Mouse (Mus musculus): ENCODE data around the gene Lrch1. TPM values are rescaled to one million over a fixed set of nuclear protein-coding genes. Genes with fewer than 3 reads are reported as not detected.
A peak's percentile ranks its signal among the peaks of the same experiment; 100 is the strongest.

Gene Lrch1
- total RNA-seq, 1 experiment: 3.3 TPM

- Histone ChIP-seq H3K9ac (ENCODE audit: insufficient read depth, low read depth, low read length, poor library complexity, severe bottlenecking) (peak within 1 kb of the TSS; percentile 60), H3K4me1 (ENCODE audit: control insufficient read depth in 2 of 2, insufficient read depth in 2 of 2, low read length in 2 of 2, poor library complexity in 1 of 2) (no peaks in the 10 kb centered on the region), H3K9me3 (ENCODE audit: control insufficient read depth, insufficient read depth, low read depth, low read length) (no peaks in the 10 kb centered on the region), H3K27ac (ENCODE audit: insufficient read depth, low read depth, low read length, poor library complexity, severe bottlenecking) (no peak within 1 kb of the TSS), H3K4me3 (ENCODE audit: insufficient read depth in 1 of 2, low read depth in 1 of 2, low read length in 2 of 2, poor library complexity in 1 of 2, severe bottlenecking in 1 of 2) (peak within 1 kb of the TSS; percentile 83 to 96), H3K36me3 (ENCODE audit: control insufficient read depth, insufficient read depth, low read length, poor library complexity, severe bottlenecking) (no peaks in the 10 kb centered on the region)
- TF ChIP-seq ZC3H11A (IDR thresholded peaks at IDR 0.05; ENCODE audit: borderline replicate concordance, low read depth, low read length) (no peak), CHD2 (IDR thresholded peaks at IDR 0.05; ENCODE audit: low read depth, low read length) (peak; percentile 8; the same call in 1 of the 2 replicates)
- peak; percentile 96 for DNase-seq (ENCODE audit: low read depth, low spot score)
- in situ Hi-C loops (cut with MboI; ENCODE audit: low sequenced_read_pairs in 2 of 2, unreplicated experiment in 2 of 2): no loop called here
Measured at GRCm38 (mm10) chr14:74732079-74732783, 215.4 kb downstream of the Lrch1 start, which contains the start of gene Esd. Gene Esd (plus strand): TSS chr14:74732297.

DNA sequence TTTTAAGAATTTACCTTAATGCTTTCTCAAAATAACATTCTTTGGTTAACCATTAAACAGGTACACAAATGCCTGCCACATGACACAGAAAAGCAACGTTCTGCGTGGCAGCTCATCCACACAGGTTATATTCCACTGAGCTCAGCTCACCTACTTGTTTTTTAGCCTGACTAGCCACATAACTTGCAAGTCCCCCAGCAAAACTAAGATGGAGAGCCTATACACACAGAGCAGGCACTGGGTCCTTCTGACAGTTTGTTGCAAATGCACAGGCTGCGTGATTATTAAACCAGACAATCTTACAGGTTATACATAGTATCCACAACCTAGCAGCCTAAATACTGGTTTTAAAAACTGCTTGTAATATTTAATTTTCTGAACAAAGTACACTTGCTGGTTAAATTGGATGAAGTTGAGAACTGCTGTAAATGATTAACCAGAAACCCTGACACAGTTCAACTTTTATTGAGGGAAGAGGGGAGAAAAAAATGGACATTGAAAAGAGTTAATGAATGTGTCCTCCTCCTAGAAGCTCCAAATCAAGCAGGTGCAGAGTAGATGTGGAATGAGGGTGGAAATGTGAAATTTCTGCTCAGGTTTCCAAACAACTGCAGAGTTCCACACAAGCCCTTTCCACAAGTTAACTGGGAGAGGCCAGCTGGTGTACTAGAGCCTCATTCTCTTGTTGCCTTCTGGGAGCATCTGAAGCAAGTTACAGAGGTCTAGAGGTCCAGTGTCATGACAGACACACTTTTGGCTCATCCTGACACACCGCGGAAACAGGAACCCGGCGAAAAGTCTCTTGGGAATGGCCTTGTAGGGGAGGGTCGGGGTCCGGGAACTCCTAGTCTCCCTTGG, 216.2 kb downstream of the Lrch1 start:
- H3K27ac ChIP-seq (ENCODE audit: insufficient read depth, low read depth, low read length, poor library complexity, severe bottlenecking): no peak overlapping the region
- H3K9me3 ChIP-seq (ENCODE audit: control insufficient read depth, insufficient read depth, low read depth, low read length): no peaks in the 10 kb centered on the region
- TF ChIP-seq MAFK (IDR thresholded peaks at IDR 0.05; ENCODE audit: insufficient read depth, low read depth, low read length) (no peak), HCFC1 (IDR thresholded peaks at IDR 0.05; ENCODE audit: borderline replicate concordance, insufficient read depth, low read length) (no peak), CHD2 (IDR thresholded peaks at IDR 0.05; ENCODE audit: low read depth, low read length) (no peak), ZC3H11A (IDR thresholded peaks at IDR 0.05; ENCODE audit: borderline replicate concordance, low read depth, low read length) (no peak), ZNF384 (IDR thresholded peaks at IDR 0.05; ENCODE audit: low read depth, low read length) (no peak)
- H3K36me3 ChIP-seq (ENCODE audit: control insufficient read depth, insufficient read depth, low read length, poor library complexity, severe bottlenecking): no peaks in the 10 kb centered on the region
- DNase-seq (ENCODE audit: low read depth, low spot score): no peak
- H3K4me1 ChIP-seq (ENCODE audit: control insufficient read depth in 2 of 2, insufficient read depth in 2 of 2, low read length in 2 of 2, poor library complexity in 1 of 2): no peaks in the 10 kb centered on the region
- in situ Hi-C loops (cut with MboI; ENCODE audit: low sequenced_read_pairs in 2 of 2, unreplicated experiment in 2 of 2): no loop called here
- peak overlapping the region; percentile 57; the same call in 1 of the 2 replicates for H3K9ac ChIP-seq (ENCODE audit: insufficient read depth, low read depth, low read length, poor library complexity, severe bottlenecking)
- peak overlapping the region; percentile 1 to 96; a peak in 3 of 4 replicates for H3K4me3 ChIP-seq (ENCODE audit: insufficient read depth in 1 of 2, low read depth in 1 of 2, low read length in 2 of 2, poor library complexity in 1 of 2, severe bottlenecking in 1 of 2)

GRCm38 (mm10) chr14:74723541-74723940, 224.1 kb downstream of the Lrch1 start:
- H3K9me3 ChIP-seq (ENCODE audit: control insufficient read depth, insufficient read depth, low read depth, low read length): no peaks in the 10 kb centered on the region
- no peak overlapping the region for H3K9ac ChIP-seq (ENCODE audit: insufficient read depth, low read depth, low read length, poor library complexity, severe bottlenecking)
- in situ Hi-C loops (cut with MboI; ENCODE audit: low sequenced_read_pairs in 2 of 2, unreplicated experiment in 2 of 2): no loop called here
- DNase-seq (ENCODE audit: low read depth, low spot score): no peak
- H3K4me3 ChIP-seq (ENCODE audit: insufficient read depth in 1 of 2, low read depth in 1 of 2, low read length in 2 of 2, poor library complexity in 1 of 2, severe bottlenecking in 1 of 2): no peak overlapping the region
- no peaks in the 10 kb centered on the region for H3K36me3 ChIP-seq (ENCODE audit: control insufficient read depth, insufficient read depth, low read length, poor library complexity, severe bottlenecking)
- TF ChIP-seq MAFK (IDR thresholded peaks at IDR 0.05; ENCODE audit: insufficient read depth, low read depth, low read length): no peak
- H3K27ac ChIP-seq (ENCODE audit: insufficient read depth, low read depth, low read length, poor library complexity, severe bottlenecking): no peak overlapping the region
- no peaks in the 10 kb centered on the region for H3K4me1 ChIP-seq (ENCODE audit: control insufficient read depth in 2 of 2, insufficient read depth in 2 of 2, low read length in 2 of 2, poor library complexity in 1 of 2)

DNA sequence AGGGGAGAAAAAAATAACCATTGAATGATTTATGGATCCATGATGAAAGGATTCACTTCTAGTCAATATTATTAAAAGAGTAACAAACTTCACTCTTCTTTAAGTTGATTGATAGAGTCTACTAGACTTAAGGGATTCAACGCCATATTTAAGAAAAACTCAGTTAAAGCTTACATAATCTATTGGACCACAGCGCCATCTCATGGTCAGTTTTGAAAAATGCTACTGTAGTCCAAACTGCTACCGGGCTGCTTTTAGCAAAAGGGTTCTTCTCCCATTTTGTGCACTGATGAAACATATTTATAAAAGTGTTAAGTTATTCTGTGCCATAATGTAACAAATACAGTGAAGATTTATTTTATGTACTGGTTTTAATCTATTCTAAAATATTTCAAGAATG, 238.6 kb downstream of the Lrch1 start:
- in situ Hi-C loops (cut with MboI; ENCODE audit: low sequenced_read_pairs in 2 of 2, unreplicated experiment in 2 of 2): no loop called here
- Histone ChIP-seq H3K36me3 (ENCODE audit: control insufficient read depth, insufficient read depth, low read length, poor library complexity, severe bottlenecking) (no peaks in the 10 kb centered on the region), H3K9me3 (ENCODE audit: control insufficient read depth, insufficient read depth, low read depth, low read length) (no peaks in the 10 kb centered on the region), H3K4me1 (ENCODE audit: control insufficient read depth in 2 of 2, insufficient read depth in 2 of 2, low read length in 2 of 2, poor library complexity in 1 of 2) (no peaks in the 10 kb centered on the region), H3K4me3 (ENCODE audit: insufficient read depth in 1 of 2, low read depth in 1 of 2, low read length in 2 of 2, poor library complexity in 1 of 2, severe bottlenecking in 1 of 2) (no peak overlapping the region), H3K9ac (ENCODE audit: insufficient read depth, low read depth, low read length, poor library complexity, severe bottlenecking) (no peak overlapping the region), H3K27ac (ENCODE audit: insufficient read depth, low read depth, low read length, poor library complexity, severe bottlenecking) (no peak overlapping the region)
- TF ChIP-seq ZNF384 (IDR thresholded peaks at IDR 0.05; ENCODE audit: low read depth, low read length) (no peak), CHD2 (IDR thresholded peaks at IDR 0.05; ENCODE audit: low read depth, low read length) (no peak), ZC3H11A (IDR thresholded peaks at IDR 0.05; ENCODE audit: borderline replicate concordance, low read depth, low read length) (0 out of 2 replicates have a peak, but pooled peaks have one; percentile 24), MAFK (IDR thresholded peaks at IDR 0.05; ENCODE audit: insufficient read depth, low read depth, low read length) (no peak), HCFC1 (IDR thresholded peaks at IDR 0.05; ENCODE audit: borderline replicate concordance, insufficient read depth, low read length) (no peak)
- peak; percentile 44 for DNase-seq (ENCODE audit: low read depth, low spot score)

Other genes starting within 250 kb of the Lrch1 start
- 62.8 and 78.4 TPM in 2 replicates for gene Esd, start 215.6 kb downstream of the Lrch1 start, total RNA-seq (2012; rRNA removed)
- 0.09 TPM in 1 of 2 replicates, not detected in the other for gene Rubcnl, start 68.2 kb upstream of the Lrch1 start, total RNA-seq (2012; rRNA removed)
- gene Lrrc63, start 183.0 kb upstream of the Lrch1 start, total RNA-seq (2012; rRNA removed): not detected in 2 replicates
- 0.79 and 2.8 TPM in 2 replicates for gene Lcp1, start 183.2 kb upstream of the Lrch1 start, total RNA-seq (2012; rRNA removed)

All from ES-E14 (cell line).